18 mouse cellular contexts compared by ENCODE assay signal in the genomic region with DNA sequence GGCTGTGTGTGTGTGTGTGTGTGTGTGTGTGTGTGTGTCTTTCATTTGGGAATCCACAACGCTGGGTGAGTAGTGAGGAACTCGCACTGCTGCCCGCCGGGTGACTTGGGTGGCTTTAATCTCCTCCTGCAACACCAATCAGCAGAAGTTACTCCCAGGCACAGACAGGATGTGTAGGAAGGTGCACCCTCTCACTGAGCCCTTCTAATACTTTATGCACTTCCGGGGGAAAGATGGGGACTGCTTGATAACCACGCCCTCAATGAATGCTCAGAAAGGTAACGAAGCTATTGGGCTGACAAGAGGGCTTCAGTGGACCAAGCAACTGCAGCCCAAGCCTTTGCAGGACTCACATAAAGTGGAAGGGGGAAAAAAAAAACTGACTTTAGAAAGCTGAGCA.
DNase-seq lines count a peak whose midpoint lies in the region; ATAC-seq and TF ChIP-seq lines count a peak whose summit lies in the region.
"Had no signal": no experiment of that assay in that cellular context is flagged by ENCODE, and none has a peak within 500 bp of the region (broad histone marks: within the 10 kb centered on the region; RNA-seq: fewer than 3 reads in every experiment).

No protein-coding gene starts in this region.

- no peaks in the 10 kb centered on the region for H3K36me3 ChIP-seq in spleen, adult 2 months (ENCODE audit: control insufficient read depth, insufficient read depth, low read length)
- H3K36me3 ChIP-seq: hindbrain, embryonic 13.5 days; neural tube, embryonic 12.5 days had no signal

- no peaks in the 10 kb centered on the region for H3K27me3 ChIP-seq in spleen, adult 2 months (ENCODE audit: control insufficient read depth, insufficient read depth, low read length)
- H3K27me3 ChIP-seq: hindbrain, embryonic 13.5 days; neural tube, embryonic 12.5 days had no signal

- no peak for TF ChIP-seq POLR2A in spleen, adult 2 months (IDR thresholded peaks at IDR 0.05; ENCODE audit: low read depth, low read length)

- no peak for TF ChIP-seq CTCF in spleen, adult 2 months (IDR thresholded peaks at IDR 0.05; ENCODE audit: extremely low read depth, insufficient read depth, insufficient read length, insufficient replicate concordance)

- peak overlapping the region; percentile 41 for H3K27ac ChIP-seq in spleen, adult 2 months (ENCODE audit: insufficient read depth, low read length)
- H3K27ac ChIP-seq: gastrocnemius, adult 2 months; hindbrain, embryonic 13.5 days; neural tube, embryonic 12.5 days had no signal

- peaks cover 13% of the 10 kb centered on the region; the same call in 1 of the 2 replicates for H3K4me1 ChIP-seq in spleen, adult 2 months (ENCODE audit: control insufficient read depth, insufficient read depth, insufficient read length)
- H3K4me1 ChIP-seq: neural tube, embryonic 12.5 days had no signal

- DNase-seq in heart, adult 11 months: peak; percentile 87
- no peak for DNase-seq in heart, postnatal 25 days (ENCODE audit: low spot score)
- peak; percentile 19 to 32 for DNase-seq in spleen, adult 2 months (ENCODE audit: low read depth in 1 of 2, low spot score in 2 of 2)
- DNase-seq in spleen, adult 12 weeks (ENCODE audit: low spot score): no peak
- peak; percentile 32 to 36 for DNase-seq in thymus, postnatal 36 days
- DNase-seq in kidney, postnatal 36 days: no peak
- DNase-seq in adrenal gland, adult 8-10 months: no peak
- DNase-seq: cerebellum, postnatal 14 days; forebrain, postnatal 0 days; gastrocnemius, adult 2 months; kidney, postnatal 10 days; lung, adult 18-20 months; lung, postnatal 4 days had no signal

- WGBS in spleen, adult 2 months: 30% methylated on average over 7 of the region's 7 CpGs

- intact Hi-C loops in heart, postnatal 25 days (cut with DNase I): loop anchor here (5.0 kb wide), 1 partner anchor 155 kb away; a partner anchor contains a TSS

- H3K4me3 ChIP-seq in spleen, adult 2 months (ENCODE audit: extremely low read depth, insufficient read depth, insufficient read length): no peak overlapping the region
- H3K4me3 ChIP-seq: gastrocnemius, adult 2 months; hindbrain, embryonic 13.5 days; neural tube, embryonic 12.5 days had no signal

- ATAC-seq in megakaryocyte progenitor cell, adult 5-6 weeks (replicated peaks; ENCODE audit: poor library complexity): peak; percentile 45; the same call in 1 of the 2 replicates
- ATAC-seq: forebrain, postnatal 0 days; intestine, postnatal 0 days; midbrain, embryonic 16.5 days had no signal

Comparison
In these comparisons a context has a peak if more than half of its experiments do, and no peak if none do; other contexts are left out.
1. DNase-seq: peak in heart, adult 11 months (single experiment), spleen, adult 2 months (2 of 2) and thymus, postnatal 36 days (2 of 2); none in heart, postnatal 25 days (single experiment), spleen, adult 12 weeks (single experiment), kidney, postnatal 36 days (0 of 2) and adrenal gland, adult 8-10 months (single experiment).